Mouse (Mus musculus) small intestine, adult 2 months (tissue): ENCODE data around the gene Slc8a1.

Source experiments
- CTCF ChIP-seq: fragments of 200-500 bp; IDR thresholded peaks from 2 replicates; pipeline ENCODE4 v1.5.1; 2012; ENCODE audit warnings: low read depth, mild to moderate bottlenecking, control low read depth, inconsistent platforms, low read length, moderate library complexity, mixed read lengths; ENCODE audit not compliant: insufficient replicate concordance, insufficient read length; ENCODE audit errors: extremely low read depth
- POLR2A ChIP-seq: fragments of 200-500 bp; IDR thresholded peaks from 2 replicates; pipeline ENCODE4 v1.6.1; 2012; ENCODE audit warnings: low read depth, mild to moderate bottlenecking, control low read depth, inconsistent platforms, low read length, moderate library complexity

DNA sequence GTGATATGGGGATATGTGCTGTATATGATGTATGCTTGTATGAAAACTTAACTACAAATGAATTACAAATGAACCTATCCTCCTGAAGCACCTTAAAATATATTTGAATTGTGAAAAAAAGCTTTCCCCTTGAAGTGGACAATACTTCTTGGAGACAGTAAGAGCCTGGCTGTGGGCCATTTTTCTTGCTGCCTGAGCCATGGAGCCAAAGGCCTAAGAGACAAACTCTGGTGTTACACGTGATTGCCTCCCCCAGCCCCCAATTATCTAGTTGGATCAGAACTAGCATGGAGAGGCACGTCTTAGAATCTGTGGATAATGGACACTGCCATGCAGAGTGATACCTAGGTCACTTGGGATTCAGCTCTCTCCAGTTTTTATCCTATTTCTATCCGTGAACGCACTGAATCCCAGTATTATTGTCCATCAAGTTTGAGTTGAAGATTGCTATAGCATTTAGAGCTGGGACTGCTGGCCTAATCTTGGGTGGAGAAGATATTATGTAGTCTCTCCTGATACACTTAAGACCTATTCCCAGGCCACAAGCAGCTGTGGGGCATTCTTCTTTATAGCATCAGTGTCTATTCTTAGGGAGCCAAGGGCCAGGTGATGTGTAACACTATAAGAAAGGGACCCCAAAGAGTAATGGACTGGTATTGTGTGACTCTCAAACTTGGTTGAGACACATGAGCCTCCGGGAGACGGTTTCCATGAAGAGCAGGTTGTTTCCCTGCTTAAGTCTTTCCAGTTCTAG is 321.6 kb downstream of the Slc8a1 start:
- no peak for TF ChIP-seq POLR2A
- TF ChIP-seq CTCF = no peak
